Mouse (Mus musculus) macrophage (primary cell): ENCODE measurements around the gene Susd1. TPM values are rescaled to one million over a fixed set of nuclear protein-coding genes. Genes with fewer than 3 reads are reported as not detected.

ENCODE experiments used
- H3K27ac ChIP-seq: fragments of 350-480 bp; formaldehyde crosslinking; 2 replicates; pipeline ENCODE4 v1.9.0; 2021
- H3K36me3 ChIP-seq: fragments of 350-480 bp; formaldehyde crosslinking; 2 replicates; pipeline ENCODE4 v1.9.0; 2021; ENCODE audit errors: inconsistent target
- H3K4me3 ChIP-seq: fragments of 350-480 bp; formaldehyde crosslinking; 2 replicates; pipeline ENCODE4 v1.9.0; 2021; ENCODE audit errors: inconsistent target
- H3K79me2 ChIP-seq: fragments of 350-480 bp; formaldehyde crosslinking; 2 replicates; pipeline ENCODE4 v1.9.0; 2021; ENCODE audit errors: inconsistent target
- WGBS: methylation state at CpG from one replicate; pipeline ENCODE4 v1.1.7; 2026; ENCODE audit warnings: inconsistent platforms; ENCODE audit not compliant: missing documents; 5-methylcytosine and 5-hydroxymethylcytosine counted together
- polyA plus RNA-seq: library from polyadenylated mRNA; stranded (reverse); fragments of 250-400 nt; gene quantifications from 3 replicates; pipeline ENCODE4 v1.2.4, GENCODE M21; 2018; ENCODE audit warnings: inconsistent platforms

The Susd1 gene
- polyA plus RNA-seq, 1 experiment from 2014 or later = 18.4 TPM

DNA sequence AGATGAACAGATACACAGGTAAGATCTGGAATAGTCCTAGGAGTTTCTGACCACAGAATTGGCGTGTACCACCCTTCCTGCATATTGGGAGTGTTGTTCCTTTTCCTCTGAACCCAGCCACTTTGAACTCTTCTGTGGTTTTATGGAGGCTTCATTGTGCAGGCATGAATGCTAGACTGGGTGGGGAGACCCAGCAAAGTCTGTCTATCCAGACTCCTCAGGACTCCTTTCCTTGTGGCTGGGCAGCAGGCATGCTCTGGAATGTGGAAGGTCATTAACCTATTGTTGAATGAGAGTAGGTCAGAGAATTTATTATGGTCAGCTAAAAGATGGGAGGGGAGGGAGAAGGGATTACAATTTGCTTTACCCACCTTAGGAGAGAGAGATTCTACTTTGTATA is 8.9 kb upstream of the Susd1 start:
- Histone ChIP-seq H3K4me3 (no peak overlapping the region), H3K36me3 (no peaks in the 10 kb centered on the region), H3K79me2 (no peaks in the 10 kb centered on the region), H3K27ac (no peak overlapping the region)
- 100% methylated on average over 1 of the region's 1 CpGs for WGBS

DNA sequence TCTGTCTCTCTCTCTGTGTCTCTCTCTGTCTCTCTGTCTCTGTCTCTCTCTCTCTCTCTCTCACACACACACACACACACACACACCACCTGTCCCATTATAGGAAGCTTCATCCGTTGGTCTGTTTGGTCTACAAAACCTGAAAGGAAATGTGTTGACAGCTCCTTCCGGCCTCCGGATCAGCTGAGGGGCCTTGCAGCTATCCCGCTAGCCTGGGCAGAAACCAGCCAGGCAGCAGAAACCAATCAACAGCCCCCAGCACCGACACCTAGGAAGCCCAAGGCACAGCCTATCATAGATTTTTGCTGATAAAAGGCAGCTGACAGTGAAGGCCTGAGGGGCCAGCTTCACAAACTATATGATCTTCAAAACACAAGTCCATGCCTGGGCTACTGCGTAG is 7.1 kb upstream of the Susd1 start:
- Histone ChIP-seq H3K27ac (peak overlapping the region; percentile 34), H3K36me3 (no peaks in the 10 kb centered on the region), H3K4me3 (no peak overlapping the region), H3K79me2 (no peaks in the 10 kb centered on the region)
- 33% methylated on average over 6 of the region's 6 CpGs for WGBS

DNA sequence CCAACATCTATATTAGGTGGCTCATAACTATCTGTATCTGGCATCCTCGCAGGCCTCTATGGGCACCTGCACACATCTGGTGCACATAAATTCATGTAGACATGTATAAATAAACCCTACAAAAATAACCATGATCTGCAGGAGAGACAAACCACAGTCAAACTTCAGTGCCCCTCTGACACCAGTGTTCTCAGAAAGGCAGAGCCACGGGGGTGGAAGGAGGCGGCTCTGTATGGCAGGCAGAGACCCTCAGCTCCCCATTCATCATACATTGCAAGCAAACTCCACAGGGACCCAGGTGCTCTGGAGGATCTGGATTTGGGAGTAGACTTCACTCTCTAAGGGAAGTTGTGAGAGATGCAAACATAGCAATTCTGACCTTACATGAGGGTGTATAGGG is 6.6 kb upstream of the Susd1 start:
- 39% methylated on average over 3 of the region's 3 CpGs for WGBS
- H3K27ac ChIP-seq = no peak overlapping the region; the same call in 1 of the 2 replicates
- no peak overlapping the region for H3K4me3 ChIP-seq

DNA sequence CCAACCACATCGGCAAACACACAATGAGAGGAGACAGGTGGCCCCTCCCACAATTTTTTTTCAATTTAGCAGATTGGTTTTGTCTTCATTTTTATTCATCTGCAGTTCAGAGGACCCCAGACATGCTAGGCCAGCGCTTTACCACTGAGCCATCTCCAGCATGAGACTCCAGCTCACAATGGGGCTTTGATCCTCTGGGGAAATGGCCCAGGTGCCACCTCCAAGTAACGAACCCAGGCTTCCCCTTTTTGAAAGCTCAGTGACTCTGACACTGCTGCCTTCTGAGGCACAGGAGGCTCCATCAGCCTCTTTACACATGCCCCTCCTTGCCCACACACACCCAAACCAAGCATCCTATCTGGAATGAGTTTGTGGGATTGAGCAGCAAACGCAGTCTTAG is 5.7 kb upstream of the Susd1 start:
- Histone ChIP-seq H3K4me3 (no peak overlapping the region), H3K27ac (no peak overlapping the region), H3K36me3 (no peaks in the 10 kb centered on the region), H3K79me2 (no peaks in the 10 kb centered on the region)
- 37% methylated on average over 4 of the region's 4 CpGs for WGBS

More for the DNA sequence above, 6.6 kb upstream of the Susd1 start:
- Histone ChIP-seq H3K79me2 (no peaks in the 10 kb centered on the region), H3K36me3 (no peaks in the 10 kb centered on the region)

DNA sequence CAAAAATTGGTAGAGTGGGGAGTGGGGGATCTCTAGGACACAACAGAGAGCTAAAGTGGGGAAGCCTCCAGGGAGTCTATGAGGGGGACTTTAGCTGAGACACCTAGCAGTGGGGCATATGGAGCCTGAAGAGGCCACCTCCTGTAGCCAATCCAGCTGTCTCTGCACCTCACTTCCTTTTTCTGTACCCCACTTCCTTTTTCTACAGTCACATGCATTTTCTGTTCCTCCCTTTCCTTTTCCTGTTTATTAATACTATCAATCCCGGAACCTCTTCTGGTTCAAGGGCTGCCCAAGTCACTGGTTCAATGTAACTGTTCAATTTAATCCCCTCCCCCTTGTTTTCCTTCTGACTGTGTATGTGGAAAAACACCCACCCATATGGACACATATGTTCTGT is 2.8 kb upstream of the Susd1 start:
- H3K27ac ChIP-seq = peak overlapping the region; percentile 99
- peaks cover 6% of the 10 kb centered on the region; the same call in 1 of the 2 replicates for H3K79me2 ChIP-seq
- no peaks in the 10 kb centered on the region for H3K36me3 ChIP-seq
- WGBS = 0% methylated on average over 1 of the region's 1 CpGs
- no peak overlapping the region for H3K4me3 ChIP-seq

DNA sequence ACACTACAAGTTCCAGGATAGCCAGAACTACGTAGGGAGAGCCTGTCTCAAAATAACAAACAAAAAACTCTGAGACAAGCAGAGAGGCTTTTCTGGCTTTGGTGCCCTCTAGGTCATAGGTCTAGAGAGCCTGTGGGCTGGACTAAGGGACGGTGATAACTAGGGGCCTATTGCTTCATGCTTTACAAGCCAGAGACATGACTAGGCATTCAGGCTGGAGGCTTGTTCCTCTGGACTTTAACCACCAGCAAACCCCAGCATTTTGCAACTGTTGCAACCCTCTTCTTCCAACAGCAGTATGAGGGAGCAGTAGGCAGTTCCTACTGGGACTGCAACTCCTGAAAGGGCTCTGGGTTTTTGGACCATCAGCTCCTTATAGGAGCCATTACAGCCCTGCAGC is 1.5 kb upstream of the Susd1 start:
- Histone ChIP-seq H3K4me3 (peak overlapping the region; percentile 69; the same call in 1 of the 2 replicates), H3K79me2 (peaks cover 6% of the 10 kb centered on the region; the same call in 1 of the 2 replicates), H3K36me3 (no peaks in the 10 kb centered on the region), H3K27ac (peak overlapping the region; percentile 99)
- 0% methylated on average over 2 of the region's 2 CpGs for WGBS

DNA sequence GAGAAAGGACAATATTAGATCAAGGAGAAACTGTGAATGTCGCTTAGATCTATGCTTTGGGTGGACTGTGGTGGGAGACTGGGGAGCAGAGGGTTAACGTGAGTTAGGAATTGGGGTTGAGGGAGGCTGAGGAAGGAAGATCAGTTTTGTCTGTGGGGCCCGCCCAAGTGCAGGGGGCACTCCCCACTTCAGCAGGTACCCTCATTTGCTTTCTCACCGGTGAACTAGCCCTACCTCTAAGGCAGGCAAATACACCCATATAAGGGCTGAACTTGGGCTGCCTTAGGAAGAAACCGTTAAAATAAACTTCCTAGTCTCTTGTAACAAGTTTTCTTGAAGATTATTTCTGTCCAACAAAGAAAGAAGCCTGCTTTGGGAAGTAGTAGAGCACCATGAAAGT is 608 bp upstream of the Susd1 start:
- Histone ChIP-seq H3K36me3 (no peaks in the 10 kb centered on the region), H3K27ac (peak overlapping the region; percentile 99), H3K79me2 (peaks cover 8% of the 10 kb centered on the region; the same call in 1 of the 2 replicates), H3K4me3 (peak overlapping the region; percentile 69)
- 8% methylated on average over 4 of the region's 5 CpGs for WGBS

DNA sequence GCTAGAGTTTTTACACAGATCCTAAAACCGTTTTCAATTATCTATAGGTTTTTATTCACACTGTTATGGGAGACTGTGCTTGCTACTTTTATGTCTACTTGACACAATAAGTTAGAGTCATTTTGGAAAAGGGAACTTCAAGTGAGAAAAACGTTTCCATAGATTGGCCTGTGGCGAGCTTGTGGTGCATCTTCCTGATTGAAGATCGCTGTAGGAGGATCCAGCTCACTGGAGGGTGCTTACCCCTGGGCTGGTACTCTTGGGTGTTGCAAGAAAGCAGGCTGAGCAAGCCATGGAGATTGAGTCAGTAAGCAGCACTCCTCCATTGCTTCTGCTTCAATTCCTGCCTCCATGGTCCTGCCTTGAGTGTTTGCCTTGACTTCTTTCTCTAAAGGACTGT is 2.5 kb downstream of the Susd1 start:
- Histone ChIP-seq H3K36me3 (no peaks in the 10 kb centered on the region), H3K27ac (peak overlapping the region; percentile 70), H3K79me2 (peaks cover 11% of the 10 kb centered on the region; the same call in 1 of the 2 replicates), H3K4me3 (no peak overlapping the region)
- 22% methylated on average over 4 of the region's 4 CpGs for WGBS

DNA sequence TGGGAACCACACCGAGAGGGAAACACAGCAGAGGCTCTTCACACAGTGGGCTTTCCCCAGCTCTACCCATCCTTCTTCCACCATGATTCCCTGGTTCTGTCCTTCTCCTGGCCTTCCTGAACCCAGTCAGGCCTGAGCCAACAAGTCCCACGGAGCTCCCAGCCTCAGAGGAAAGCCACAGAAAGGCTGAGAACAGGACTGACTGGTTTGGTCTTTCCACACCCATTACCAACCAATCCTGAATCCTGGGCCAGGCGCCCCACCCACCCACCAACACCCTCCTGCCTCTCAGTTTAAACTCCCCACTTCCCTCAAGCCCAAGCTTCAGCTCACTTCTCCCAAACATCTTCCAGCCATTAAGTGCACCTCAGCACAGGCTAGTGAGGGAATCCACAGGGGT is 4.4 kb downstream of the Susd1 start:
- WGBS = 77% methylated on average over 3 of the region's 3 CpGs
- H3K27ac ChIP-seq = no peak overlapping the region
- no peak overlapping the region for H3K4me3 ChIP-seq
- H3K36me3 ChIP-seq = no peaks in the 10 kb centered on the region
- H3K79me2 ChIP-seq = peaks cover 11% of the 10 kb centered on the region; the same call in 1 of the 2 replicates

DNA sequence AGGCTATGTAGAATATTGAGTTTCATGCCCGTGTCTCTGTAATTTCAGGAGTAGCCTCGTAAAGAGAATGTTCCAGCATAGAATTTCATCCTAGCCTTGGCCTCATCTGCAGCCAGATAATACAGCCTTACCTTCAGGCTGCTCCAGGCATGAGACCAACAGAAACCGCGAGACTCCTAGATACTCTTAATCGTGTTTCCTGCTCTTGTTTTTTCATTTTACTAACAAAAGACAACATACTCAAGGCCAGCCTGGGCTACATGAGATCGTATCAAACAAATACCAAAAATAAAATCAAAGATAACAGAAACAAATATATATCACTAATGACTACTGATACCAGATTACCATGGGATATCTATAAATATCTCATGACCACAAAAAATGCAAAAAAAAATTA is 9.3 kb downstream of the Susd1 start:
- no peak overlapping the region for H3K27ac ChIP-seq
- H3K79me2 ChIP-seq = peaks cover 4% of the 10 kb centered on the region; the same call in 1 of the 2 replicates
- WGBS = 79% methylated on average over 6 of the region's 6 CpGs
- H3K4me3 ChIP-seq = no peak overlapping the region
- no peaks in the 10 kb centered on the region for H3K36me3 ChIP-seq

DNA sequence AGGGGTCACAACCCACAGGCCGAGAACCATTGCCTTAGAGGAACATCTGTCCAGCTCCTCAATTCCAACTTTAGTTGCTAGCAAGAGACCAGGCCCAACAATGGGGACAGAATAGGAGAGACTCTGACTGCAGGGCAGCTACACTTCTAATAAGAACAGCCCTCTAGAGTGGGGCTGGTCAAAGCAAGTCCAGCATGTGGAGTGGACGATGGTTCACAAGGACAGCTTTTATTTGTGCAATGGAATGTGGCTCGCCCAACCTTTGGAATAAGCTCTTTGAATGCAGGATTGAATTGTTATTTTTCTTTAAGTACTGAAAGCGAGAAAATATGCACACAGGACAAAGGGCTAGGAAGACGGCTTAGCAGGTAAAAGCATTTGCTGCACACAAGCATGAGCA is 12.0 kb downstream of the Susd1 start:
- Histone ChIP-seq H3K27ac (no peak overlapping the region), H3K36me3 (no peaks in the 10 kb centered on the region), H3K79me2 (no peaks in the 10 kb centered on the region), H3K4me3 (no peak overlapping the region)
- WGBS = 97% methylated on average over 5 of the region's 5 CpGs

DNA sequence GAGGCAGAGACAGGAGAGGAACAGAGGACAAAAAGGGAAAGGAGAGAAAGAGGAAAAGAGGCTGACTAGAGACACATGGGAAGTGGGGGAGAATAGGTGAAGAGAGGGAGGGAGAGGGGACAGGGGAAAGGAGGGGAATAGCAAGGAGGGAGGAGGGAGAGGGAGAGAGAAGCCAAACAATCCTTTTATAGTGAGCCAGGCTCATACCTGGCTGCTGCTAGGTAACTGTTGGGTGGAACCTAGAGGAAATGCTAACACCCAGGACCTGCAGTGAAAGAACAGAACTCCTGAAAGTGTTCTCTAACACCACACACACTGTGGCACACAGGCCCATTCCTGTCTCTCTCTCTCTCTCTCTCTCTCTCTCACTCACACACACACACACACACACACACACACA is 15.6 kb downstream of the Susd1 start:
- Histone ChIP-seq H3K4me3 (no peak overlapping the region), H3K36me3 (no peaks in the 10 kb centered on the region), H3K79me2 (no peaks in the 10 kb centered on the region), H3K27ac (no peak overlapping the region)

DNA sequence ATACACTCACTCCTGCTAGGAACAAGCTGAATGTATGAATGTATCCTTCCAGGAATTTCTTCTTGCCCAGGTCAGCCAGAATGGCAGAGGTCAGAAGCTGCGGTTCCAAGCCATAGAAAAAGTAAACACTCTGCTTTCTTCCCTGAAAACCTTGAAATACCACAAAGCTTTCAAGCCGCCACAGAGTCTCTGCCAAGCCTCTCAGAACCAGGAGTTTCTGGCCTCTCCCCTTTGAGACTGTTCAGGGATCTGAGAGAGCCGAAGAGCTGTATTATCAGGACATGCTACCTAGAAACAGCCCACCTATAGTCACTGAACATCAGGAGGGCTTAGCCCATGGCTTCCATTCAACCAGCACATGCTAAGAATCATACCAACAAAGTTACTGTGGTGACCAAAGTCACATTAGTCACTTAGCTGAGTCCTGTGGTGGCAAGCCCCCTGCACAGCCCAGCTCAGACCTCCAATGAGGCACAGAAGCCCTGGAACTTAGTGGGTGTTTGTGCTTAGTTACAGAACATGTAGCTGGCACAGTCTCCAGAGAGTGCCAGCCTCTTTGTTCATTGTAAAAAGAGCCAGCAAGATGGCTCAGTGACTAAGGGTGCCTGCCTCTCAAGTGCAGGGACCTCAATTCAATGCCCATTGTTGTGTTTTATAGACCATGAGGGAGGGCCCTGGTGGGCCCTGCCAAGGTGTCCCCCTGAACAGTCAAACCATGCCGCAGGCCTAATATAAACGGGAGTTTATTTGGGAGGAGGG is 16.2 kb downstream of the Susd1 start:
- H3K36me3 ChIP-seq = no peaks in the 10 kb centered on the region
- H3K27ac ChIP-seq = no peak overlapping the region
- no peak overlapping the region for H3K4me3 ChIP-seq
- H3K79me2 ChIP-seq = no peaks in the 10 kb centered on the region
- WGBS = 85% methylated on average over 5 of the region's 5 CpGs

DNA sequence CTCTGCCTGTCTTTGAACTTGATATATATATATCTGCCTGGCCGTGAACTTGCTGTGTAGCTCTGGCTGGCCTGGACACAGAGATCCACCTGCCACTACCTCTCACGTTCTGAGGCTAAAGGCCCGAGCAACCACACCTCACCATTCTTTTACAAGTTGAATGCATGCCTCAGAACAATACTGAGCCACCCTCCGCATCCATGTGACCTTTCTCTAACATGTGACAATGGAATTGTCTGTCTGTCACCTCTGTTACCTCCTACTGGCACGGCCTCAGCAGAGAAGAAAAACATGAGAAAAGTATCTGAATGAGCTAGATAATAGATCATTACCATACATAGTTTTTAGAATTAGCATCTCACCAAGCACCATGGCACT is 17.1 kb downstream of the Susd1 start:
- 83% methylated on average over 5 of the region's 5 CpGs for WGBS
- H3K36me3 ChIP-seq = no peaks in the 10 kb centered on the region
- no peak overlapping the region for H3K27ac ChIP-seq
- H3K4me3 ChIP-seq = no peak overlapping the region
- H3K79me2 ChIP-seq = no peaks in the 10 kb centered on the region

DNA sequence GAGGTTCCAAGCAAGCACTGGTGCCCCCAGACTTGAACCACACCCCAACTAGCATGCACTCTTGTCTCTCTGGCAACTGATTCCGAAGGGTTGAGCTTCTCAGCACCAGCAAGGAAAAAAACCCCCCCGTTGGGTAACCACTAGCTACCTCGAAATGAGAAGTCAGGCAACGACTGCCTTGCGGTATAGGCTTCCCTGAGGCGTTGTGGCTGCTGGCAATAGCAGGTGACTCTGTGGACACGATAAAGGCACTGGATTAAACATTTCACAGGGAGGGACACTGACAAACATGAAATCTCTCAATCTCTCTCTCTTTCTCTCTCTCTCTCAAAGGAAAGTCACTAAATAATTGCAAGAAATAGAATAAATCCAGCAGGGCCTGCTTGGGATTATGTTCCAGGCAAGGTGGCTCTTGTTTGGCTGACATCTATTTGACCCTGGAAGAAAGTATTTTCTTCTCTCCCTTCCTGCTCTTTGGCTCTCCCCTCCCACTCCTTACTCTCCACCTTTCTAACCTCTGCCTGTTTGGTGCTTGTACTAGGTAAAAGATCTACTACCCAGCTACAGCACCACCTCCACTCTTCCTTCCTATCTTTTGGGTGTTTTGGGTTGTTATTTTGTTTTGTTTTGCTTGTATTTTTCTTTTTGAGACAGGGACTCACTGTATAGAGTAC is 17.6 kb downstream of the Susd1 start:
- Histone ChIP-seq H3K36me3 (no peaks in the 10 kb centered on the region), H3K27ac (no peak overlapping the region), H3K4me3 (no peak overlapping the region), H3K79me2 (no peaks in the 10 kb centered on the region)
- 42% methylated on average over 7 of the region's 7 CpGs for WGBS
